Mouse (Mus musculus) thymus, postnatal 14 days (tissue): ENCODE results near the gene Atf7ip2.

ENCODE experiments used
- DNase-seq: peaks from one replicate; pipeline ENCODE4 v3.0.0; 2021

The Atf7ip2 gene

GRCm38 (mm10) chr16:10297696-10298644 lies 105.5 kb downstream of the Atf7ip2 start:
- no peak for DNase-seq

DNA sequence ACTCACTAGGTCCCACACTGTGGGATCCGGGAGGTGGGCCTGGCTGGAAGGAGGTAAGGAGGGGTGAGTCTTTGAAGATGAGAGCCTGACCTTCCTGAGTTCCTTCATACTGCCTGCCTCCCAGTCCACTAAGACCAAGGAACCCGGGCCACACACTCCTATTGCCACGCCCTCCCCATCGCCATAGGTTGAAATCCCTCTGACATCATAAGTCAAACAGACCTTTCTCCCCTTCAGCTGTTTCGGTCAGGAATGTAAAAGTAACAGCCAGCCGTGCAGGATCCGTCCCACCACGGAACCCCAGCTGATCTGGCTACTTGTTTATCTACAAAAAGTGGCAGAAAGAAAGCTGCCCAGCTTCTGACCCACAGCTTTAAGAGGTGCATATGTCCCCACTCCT lies 107.1 kb downstream of the Atf7ip2 start:
- DNase-seq, result no peak

DNA sequence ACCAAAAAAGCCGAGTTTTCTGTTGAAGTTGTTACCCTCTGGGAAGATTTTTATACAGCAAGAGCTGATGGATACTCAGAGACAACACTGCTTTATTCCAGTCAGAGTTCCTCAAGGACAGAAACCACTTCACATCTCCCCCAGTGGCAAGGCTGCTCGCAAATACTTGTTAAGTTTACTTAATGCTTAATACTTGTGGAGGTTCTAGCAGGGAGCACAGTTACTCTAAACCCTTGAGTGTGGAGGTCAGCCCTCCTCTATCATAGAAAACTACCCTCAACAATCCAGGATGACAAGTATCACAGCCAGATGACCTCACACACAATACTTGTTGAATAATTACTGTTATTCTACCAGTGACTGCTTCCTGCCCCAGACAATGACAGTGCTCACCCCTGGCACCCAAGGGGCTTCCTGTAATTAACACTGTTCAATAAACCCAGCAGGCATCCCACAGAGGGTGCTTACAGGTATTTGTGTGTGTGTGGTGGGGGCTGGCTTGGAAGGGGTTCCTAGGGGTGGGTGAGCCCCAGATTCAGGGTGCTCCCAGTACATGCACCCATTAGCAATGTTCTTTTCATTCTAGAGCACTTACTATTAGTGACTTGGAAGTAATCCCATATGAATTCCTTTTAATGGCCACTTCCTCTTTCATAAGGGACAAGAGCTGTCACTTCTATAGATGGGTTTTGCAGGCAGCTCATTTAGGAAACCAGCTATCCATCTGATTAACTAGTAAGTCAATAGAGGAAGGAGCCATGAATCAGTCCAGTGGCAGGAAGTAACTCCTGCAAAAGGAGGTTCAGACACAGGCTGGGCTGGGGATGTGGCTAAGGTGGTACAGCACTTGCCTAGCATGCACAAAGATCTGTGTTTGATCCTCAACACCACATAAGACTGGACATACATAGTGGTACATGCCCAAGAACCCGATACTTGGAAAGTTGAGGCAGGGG lies 108.0 kb downstream of the Atf7ip2 start:
- DNase-seq, result no peak
